Mouse (Mus musculus) erythroid progenitor cell, adult 5-6 weeks (primary cell): ENCODE results near the gene Btbd9. TPM values are rescaled to one million over a fixed set of nuclear protein-coding genes. Genes with fewer than 3 reads are reported as not detected.

Experiments used
- ATAC-seq: replicated peaks from 2 replicates; pipeline ENCODE4 v1.8.0; 2016; ENCODE audit warnings: moderate number of reproducible peaks, mild to moderate bottlenecking, moderate TSS enrichment, inconsistent platforms; ENCODE audit not compliant: poor library complexity, low FRiP score, severe bottlenecking
- total RNA-seq, 2 experiments: library from RNA; stranded (forward) in 1 of 2; stranded (reverse) in 1 of 2; fragments of 150-400 nt in 1 of 2; fragments of 186-747, 209-891 nt in 1 of 2; gene quantifications; 2 replicates each; pipeline versions ENCODE4 v1.2.3 to v1.2.4; 2015 to 2017; ENCODE audit warnings: low replicate concordance in 2 of 2

Btbd9 gene
- total RNA-seq, 2 experiments from 2014 or later = 7.7 to 8.8 TPM

DNA sequence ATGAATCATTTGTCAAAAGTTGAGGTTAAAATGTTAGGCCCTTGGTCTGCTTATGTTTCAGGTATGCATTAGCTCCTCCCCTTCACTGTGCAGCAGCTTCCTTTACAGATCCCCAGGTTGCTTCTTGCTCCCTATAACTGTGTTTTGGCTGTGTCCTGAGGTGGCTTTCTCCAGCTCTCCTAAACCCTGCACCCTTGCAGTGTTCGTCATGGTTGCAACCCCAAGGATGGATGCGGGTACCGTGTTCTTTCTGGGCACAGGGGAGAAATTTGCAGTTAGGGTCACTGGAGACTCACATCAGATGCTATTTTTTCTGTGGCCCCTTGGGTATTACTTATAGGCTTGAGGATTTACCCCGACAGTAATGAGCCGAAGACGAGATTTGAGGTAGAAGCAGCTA, 396.1 kb downstream of the Btbd9 start:
- ATAC-seq = no peak

DNA sequence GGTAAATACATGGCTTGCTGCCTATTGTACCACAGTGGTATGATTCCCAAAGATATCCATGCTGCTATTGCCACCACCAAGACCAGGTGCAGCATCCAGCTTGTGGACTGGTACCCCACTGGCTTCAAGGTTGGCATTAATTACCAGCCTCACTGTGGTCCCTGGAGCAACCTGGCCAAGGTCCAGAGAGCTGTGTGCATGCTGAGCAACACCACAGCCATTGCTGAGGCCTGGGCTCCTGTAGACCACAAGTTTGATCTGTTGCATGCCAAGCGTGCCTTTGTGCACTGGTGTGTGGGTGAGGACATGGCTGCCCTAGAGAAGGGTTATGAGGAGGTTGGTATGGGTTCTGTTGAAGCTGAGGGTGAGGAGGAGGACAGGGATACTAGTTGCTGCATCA, 397.9 kb downstream of the Btbd9 start:
- no peak for ATAC-seq

DNA sequence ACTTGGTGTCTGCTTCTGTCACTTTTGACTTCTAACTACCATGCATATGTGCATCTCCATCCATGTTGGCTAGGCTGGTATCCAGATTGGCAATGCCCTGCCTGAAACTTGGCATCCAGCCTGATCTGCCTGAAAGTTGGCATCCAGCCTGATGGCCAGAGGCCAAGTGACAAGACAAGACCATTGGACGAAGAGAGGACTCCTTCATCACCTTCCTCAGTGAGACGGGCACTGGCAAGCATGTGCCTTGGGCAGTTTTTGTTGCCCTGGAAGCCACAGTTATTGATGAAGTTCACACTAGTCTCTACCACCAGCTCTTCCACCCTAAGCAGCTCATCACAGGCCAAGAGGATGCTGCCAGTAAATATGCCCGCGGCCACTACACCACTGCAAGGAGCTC, 398.9 kb downstream of the Btbd9 start:
- ATAC-seq = no peak

Other genes starting within 250 kb of the Btbd9 start
- gene Dnah8, start 47.9 kb upstream of the Btbd9 start, total RNA-seq (2015; ENCODE audit: low replicate concordance) = 4.3 and 23.9 TPM in 2 replicates
- 6.1 and 6.3 TPM in 2 replicates for gene Dnah8, start 47.9 kb upstream of the Btbd9 start, total RNA-seq (2017; ENCODE audit: low replicate concordance)
- 81.4 and 114 TPM in 2 replicates for gene Glo1, start 50.4 kb upstream of the Btbd9 start, total RNA-seq (2015; ENCODE audit: low replicate concordance)
- gene Glo1, start 50.4 kb upstream of the Btbd9 start, total RNA-seq (2017; ENCODE audit: low replicate concordance) = 95.2 and 103 TPM in 2 replicates